Mouse (Mus musculus): ENCODE results near the gene Lgals2. TPM values are rescaled to one million over a fixed set of nuclear protein-coding genes. Genes with fewer than 3 reads are reported as not detected.

The Lgals2 gene
- polyA plus RNA-seq, 1 experiment, result 2,134 TPM

DNA sequence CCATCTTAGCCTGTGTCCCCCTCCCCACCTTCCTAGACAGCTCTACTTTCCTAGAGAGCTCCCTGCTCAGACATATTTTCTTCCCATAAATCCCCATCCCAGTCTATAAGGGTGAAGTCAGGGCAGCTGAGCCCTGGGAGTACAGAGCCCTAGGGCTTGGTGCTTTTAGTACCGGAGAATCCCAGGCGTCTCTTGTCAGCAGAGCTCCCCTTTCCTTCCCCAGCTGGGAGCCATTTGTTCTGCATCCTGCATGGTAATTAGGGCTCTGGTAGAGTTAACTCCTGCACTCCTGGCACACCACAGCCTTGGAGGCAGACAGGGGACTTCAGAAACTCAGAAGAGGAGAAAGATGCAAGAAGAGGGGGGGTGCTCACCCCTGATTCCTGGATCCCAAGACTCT is 15.6 kb downstream of the Lgals2 start:
- Histone ChIP-seq H3K4me1 (ENCODE audit: control insufficient read depth, insufficient read depth, insufficient read length, low read length) (peaks cover 16% of the 10 kb centered on the region), H3K27ac (ENCODE audit: insufficient read depth, low read depth, low read length) (no peak overlapping the region), H3K27me3 (ENCODE audit: control insufficient read depth, insufficient read depth, low read length) (peaks cover 2% of the 10 kb centered on the region; the same call in 1 of the 2 replicates), H3K4me3 (ENCODE audit: low read depth, low read length) (no peak overlapping the region), H3K36me3 (ENCODE audit: control insufficient read depth, insufficient read depth, low read length) (no peaks in the 10 kb centered on the region)
- TF ChIP-seq CTCF (IDR thresholded peaks at IDR 0.05; ENCODE audit: extremely low read depth, insufficient read length, insufficient replicate concordance, low read depth, low read length) (no peak), POLR2A (IDR thresholded peaks at IDR 0.05; ENCODE audit: low read depth, low read length) (no peak)
- WGBS, result 73% methylated on average over 2 of the region's 2 CpGs

DNA sequence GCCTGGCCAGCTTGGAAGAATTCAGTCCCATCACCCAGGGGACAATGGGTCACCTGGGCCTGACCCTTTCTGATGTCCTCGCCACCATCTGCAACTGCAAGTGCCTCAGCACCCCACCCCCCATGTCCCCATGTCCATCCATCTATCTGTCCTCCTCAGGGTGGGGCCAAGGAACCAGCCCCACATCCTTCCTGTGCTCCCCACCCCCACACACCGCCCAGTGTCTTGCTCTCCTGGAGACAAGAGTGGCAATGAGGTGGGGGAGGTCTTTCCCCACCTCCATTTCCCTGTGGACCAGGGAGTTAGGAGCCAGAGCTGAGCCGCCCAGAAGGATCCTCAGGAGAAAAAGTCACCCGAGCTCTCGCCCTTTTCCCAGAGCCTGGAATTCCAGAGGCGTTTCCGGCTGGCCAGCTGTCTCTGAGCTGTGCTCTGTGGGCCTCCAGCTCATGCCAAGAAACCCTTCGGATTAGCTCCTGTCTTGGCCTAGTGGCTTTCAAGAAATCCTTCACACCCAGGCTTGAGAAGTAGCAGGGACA is 19.2 kb downstream of the Lgals2 start:
- peaks cover 16% of the 10 kb centered on the region for H3K4me1 ChIP-seq (ENCODE audit: control insufficient read depth, insufficient read depth, insufficient read length, low read length)
- TF ChIP-seq CTCF (IDR thresholded peaks at IDR 0.05; ENCODE audit: extremely low read depth, insufficient read length, insufficient replicate concordance, low read depth, low read length), result no peak
- TF ChIP-seq POLR2A (IDR thresholded peaks at IDR 0.05; ENCODE audit: low read depth, low read length), result no peak
- H3K4me3 ChIP-seq (ENCODE audit: low read depth, low read length), result no peak overlapping the region
- no peaks in the 10 kb centered on the region for H3K27me3 ChIP-seq (ENCODE audit: control insufficient read depth, insufficient read depth, low read length)
- WGBS, result 79% methylated on average over 8 of the region's 8 CpGs
- H3K27ac ChIP-seq (ENCODE audit: insufficient read depth, low read depth, low read length), result peak overlapping the region; percentile 68
- no peaks in the 10 kb centered on the region for H3K36me3 ChIP-seq (ENCODE audit: control insufficient read depth, insufficient read depth, low read length)

DNA sequence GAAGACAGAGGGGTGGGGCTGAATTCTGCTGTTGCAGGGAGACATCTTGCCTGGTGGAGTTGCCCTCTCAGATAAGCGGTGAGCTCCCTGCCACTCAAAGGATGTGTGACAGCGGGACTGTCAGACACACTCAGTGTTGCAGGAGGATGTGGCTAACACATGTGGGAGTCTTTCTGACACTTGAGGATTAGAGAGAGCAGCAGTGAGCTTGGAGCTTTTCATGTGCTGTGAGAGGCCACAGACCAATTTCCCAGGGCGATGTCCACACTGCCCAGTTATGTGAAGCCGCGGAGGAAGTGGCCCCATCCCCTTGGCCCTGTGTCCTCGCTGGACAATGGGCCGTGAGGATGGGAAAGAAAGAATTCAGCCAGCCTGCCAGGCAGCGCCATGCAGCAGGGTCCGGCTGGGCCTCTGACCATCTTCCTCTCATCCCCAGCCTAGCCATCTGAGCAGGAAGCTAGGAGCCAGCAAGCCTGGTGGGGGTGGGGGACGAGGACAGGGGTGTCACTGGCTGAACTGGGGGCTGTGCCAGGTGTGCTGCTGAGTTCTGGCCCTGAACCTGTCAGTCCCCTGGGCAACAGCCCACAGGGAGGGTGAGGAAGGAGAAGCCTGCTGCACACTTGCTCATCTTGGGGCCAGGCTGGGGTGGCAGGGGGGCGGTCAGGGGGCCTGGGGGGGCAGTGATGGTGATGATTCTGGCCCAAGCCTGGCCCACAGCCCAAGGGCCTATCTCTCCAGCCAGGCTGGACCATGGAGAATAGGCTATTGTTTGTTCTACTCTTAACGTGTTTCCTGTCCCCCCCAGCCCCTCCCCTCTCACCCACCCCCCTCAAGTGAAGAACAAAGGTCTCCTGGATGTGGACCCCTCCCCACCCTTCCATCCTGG is 19.9 kb downstream of the Lgals2 start:
- Histone ChIP-seq H3K27me3 (ENCODE audit: control insufficient read depth, insufficient read depth, low read length) (no peaks in the 10 kb centered on the region), H3K36me3 (ENCODE audit: control insufficient read depth, insufficient read depth, low read length) (no peaks in the 10 kb centered on the region), H3K4me1 (ENCODE audit: control insufficient read depth, insufficient read depth, insufficient read length, low read length) (peaks cover 19% of the 10 kb centered on the region), H3K27ac (ENCODE audit: insufficient read depth, low read depth, low read length) (peak overlapping the region; percentile 43), H3K4me3 (ENCODE audit: low read depth, low read length) (no peak overlapping the region)
- TF ChIP-seq POLR2A (IDR thresholded peaks at IDR 0.05; ENCODE audit: low read depth, low read length) (no peak), CTCF (IDR thresholded peaks at IDR 0.05; ENCODE audit: extremely low read depth, insufficient read length, insufficient replicate concordance, low read depth, low read length) (no peak)
- WGBS, result 56% methylated on average over 12 of the region's 12 CpGs

DNA sequence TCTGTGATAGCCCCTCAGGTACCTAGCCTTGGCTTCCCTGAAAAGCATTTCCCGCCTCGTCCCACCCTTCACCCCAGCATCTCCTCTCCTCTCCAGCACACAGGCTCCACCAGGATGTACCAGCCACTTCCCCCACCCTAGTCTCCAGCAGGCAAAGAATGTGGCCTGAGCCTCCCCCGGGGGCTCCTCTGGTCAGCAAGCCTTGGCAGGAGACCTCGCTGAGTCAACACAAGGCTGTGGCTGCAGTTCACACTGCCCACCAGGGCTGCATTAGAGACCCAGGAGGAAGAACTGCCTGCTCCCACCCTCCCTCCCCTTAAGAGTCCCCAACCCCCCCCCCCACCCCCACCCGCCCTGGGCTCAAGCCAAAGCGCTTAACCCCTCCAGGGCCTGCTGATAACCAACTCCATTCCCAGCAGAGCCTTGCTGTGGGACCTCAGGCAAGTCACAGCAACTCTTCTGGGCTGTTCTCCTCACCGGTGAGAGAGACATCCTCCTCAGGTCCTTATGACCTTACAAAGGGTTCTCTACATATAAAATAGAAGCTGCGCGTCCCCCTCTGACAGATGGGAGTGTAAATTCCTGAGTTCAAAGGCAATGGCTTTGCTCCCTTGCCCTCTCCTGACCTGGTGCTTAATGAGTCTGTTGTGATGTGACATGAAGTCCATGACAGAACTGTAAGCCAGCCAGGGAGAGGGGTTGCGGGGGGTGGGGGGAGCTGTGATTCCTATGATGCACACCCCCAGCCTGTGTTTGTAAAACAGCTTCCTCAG is 20.9 kb downstream of the Lgals2 start:
- 66% methylated on average over 10 of the region's 10 CpGs for WGBS
- no peaks in the 10 kb centered on the region for H3K27me3 ChIP-seq (ENCODE audit: control insufficient read depth, insufficient read depth, low read length)
- peaks cover 19% of the 10 kb centered on the region for H3K4me1 ChIP-seq (ENCODE audit: control insufficient read depth, insufficient read depth, insufficient read length, low read length)
- no peak overlapping the region for H3K4me3 ChIP-seq (ENCODE audit: low read depth, low read length)
- TF ChIP-seq CTCF (IDR thresholded peaks at IDR 0.05; ENCODE audit: extremely low read depth, insufficient read length, insufficient replicate concordance, low read depth, low read length), result no peak
- TF ChIP-seq POLR2A (IDR thresholded peaks at IDR 0.05; ENCODE audit: low read depth, low read length), result no peak
- H3K36me3 ChIP-seq (ENCODE audit: control insufficient read depth, insufficient read depth, low read length), result no peaks in the 10 kb centered on the region
- 0 out of 2 replicates have a peak overlapping the region, but pooled peaks have one; percentile 43 for H3K27ac ChIP-seq (ENCODE audit: insufficient read depth, low read depth, low read length)

DNA sequence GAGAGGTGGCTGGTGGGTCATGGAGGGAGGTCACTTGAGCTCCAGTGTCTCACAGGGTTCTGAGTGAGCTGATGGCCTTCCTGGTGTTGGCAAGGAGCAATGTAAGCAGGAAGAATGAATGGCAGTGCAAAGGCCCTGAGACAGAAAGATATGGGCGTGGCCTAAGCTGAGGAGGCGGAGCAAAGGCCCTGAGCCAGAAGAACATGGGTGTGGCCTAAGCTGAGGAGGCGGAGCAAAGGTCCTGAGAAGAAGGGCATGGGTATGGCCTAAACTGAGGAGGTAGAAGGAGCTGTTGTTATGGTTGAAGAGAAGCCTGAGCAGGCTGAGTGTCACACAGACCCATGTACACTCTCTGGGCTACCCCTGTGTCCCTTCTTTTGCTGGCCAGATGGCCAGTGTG is 21.7 kb downstream of the Lgals2 start:
- H3K4me1 ChIP-seq (ENCODE audit: control insufficient read depth, insufficient read depth, insufficient read length, low read length), result peaks cover 21% of the 10 kb centered on the region
- no peak overlapping the region for H3K4me3 ChIP-seq (ENCODE audit: low read depth, low read length)
- WGBS, result 91% methylated on average over 3 of the region's 3 CpGs
- H3K36me3 ChIP-seq (ENCODE audit: control insufficient read depth, insufficient read depth, low read length), result no peaks in the 10 kb centered on the region
- no peaks in the 10 kb centered on the region for H3K27me3 ChIP-seq (ENCODE audit: control insufficient read depth, insufficient read depth, low read length)
- no peak overlapping the region for H3K27ac ChIP-seq (ENCODE audit: insufficient read depth, low read depth, low read length)
- TF ChIP-seq POLR2A (IDR thresholded peaks at IDR 0.05; ENCODE audit: low read depth, low read length), result no peak
- no peak for TF ChIP-seq CTCF (IDR thresholded peaks at IDR 0.05; ENCODE audit: extremely low read depth, insufficient read length, insufficient replicate concordance, low read depth, low read length)

DNA sequence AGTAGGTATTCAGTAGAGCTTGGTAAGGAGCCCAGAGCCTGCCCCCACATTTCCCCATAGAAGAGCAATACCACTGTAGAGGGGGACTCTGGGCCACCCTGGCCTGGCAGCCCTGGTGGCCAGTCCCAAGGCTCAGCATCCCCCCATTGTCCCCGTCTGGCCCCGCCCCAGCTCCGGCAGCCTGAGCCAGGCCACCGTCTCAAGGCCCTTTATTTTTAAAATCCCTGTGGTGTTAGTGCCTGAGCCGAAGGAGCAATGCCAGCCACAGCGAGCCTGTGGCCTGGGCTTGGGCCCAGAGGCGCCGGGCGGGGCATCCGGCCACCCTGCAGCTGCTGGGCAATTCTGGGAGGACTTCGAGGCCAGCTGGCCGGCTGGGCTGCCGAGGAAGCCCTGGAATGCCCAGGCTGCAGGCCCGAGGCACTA is 22.6 kb downstream of the Lgals2 start:
- TF ChIP-seq POLR2A (IDR thresholded peaks at IDR 0.05; ENCODE audit: low read depth, low read length) (no peak), CTCF (IDR thresholded peaks at IDR 0.05; ENCODE audit: extremely low read depth, insufficient read length, insufficient replicate concordance, low read depth, low read length) (no peak)
- Histone ChIP-seq H3K27ac (ENCODE audit: insufficient read depth, low read depth, low read length) (peak overlapping the region; percentile 45), H3K4me1 (ENCODE audit: control insufficient read depth, insufficient read depth, insufficient read length, low read length) (peaks cover 24% of the 10 kb centered on the region), H3K27me3 (ENCODE audit: control insufficient read depth, insufficient read depth, low read length) (no peaks in the 10 kb centered on the region), H3K36me3 (ENCODE audit: control insufficient read depth, insufficient read depth, low read length) (no peaks in the 10 kb centered on the region), H3K4me3 (ENCODE audit: low read depth, low read length) (no peak overlapping the region)
- WGBS, result 35% methylated on average over 14 of the region's 14 CpGs
